Mouse (Mus musculus) midbrain, embryonic 12.5 days (tissue): ENCODE results near the gene Myo16. TPM values are rescaled to one million over a fixed set of nuclear protein-coding genes. Genes with fewer than 3 reads are reported as not detected.

Experiments
- ATAC-seq: fragments of 200-750 bp; cut with Nextera tagmentation; 2 replicates; pipeline ENCODE4 v1.8.0; 2017; ENCODE audit warnings: low read depth, moderate TSS enrichment, moderate library complexity; ENCODE audit not compliant: low FRiP score
- H3K27ac ChIP-seq: fragments of 300-500 bp; sonication (generic); replicated peaks from 2 replicates; pipeline ENCODE4 v1.5.1; 2016; ENCODE audit warnings: mild to moderate bottlenecking
- H3K27me3 ChIP-seq: fragments of 300-500 bp; sonication (generic); 2 replicates; pipeline ENCODE4 v1.6.1; 2016; ENCODE audit warnings: mild to moderate bottlenecking
- H3K36me3 ChIP-seq: fragments of 300-500 bp; sonication (generic); 2 replicates; pipeline ENCODE4 v1.6.1; 2016
- H3K4me1 ChIP-seq: fragments of 300-500 bp; sonication (generic); 2 replicates; pipeline ENCODE4 v1.6.1; 2016
- H3K4me2 ChIP-seq: fragments of 300-500 bp; sonication (generic); replicated peaks from 2 replicates; pipeline ENCODE4 v1.6.1; 2016; ENCODE audit warnings: mild to moderate bottlenecking, moderate library complexity
- H3K4me3 ChIP-seq: fragments of 300-500 bp; sonication (generic); 2 replicates; pipeline ENCODE4 v1.5.1; 2016; ENCODE audit warnings: mild to moderate bottlenecking
- H3K9ac ChIP-seq: fragments of 300-500 bp; sonication (generic); replicated peaks from 2 replicates; pipeline ENCODE4 v1.6.1; 2016; ENCODE audit warnings: mild to moderate bottlenecking, moderate library complexity
- H3K9me3 ChIP-seq: fragments of 300-500 bp; sonication (generic); 2 replicates; pipeline ENCODE4 v1.6.1; 2016; ENCODE audit warnings: mild to moderate bottlenecking
- WGBS: fragments of 180-500 bp; shearing (Covaris S2); methylation state at CpG from one replicate; pipeline ENCODE4 v1.1.7; 2016; 5-methylcytosine and 5-hydroxymethylcytosine counted together
- polyA plus RNA-seq: library from polyadenylated mRNA; unstranded; fragments of >200 nt; fragmentation: Nextera tagmentation; extraction: Ambion mirVana; gene quantifications from 2 replicates; pipeline ENCODE4 v1.2.1, GENCODE M21; 2016

The Myo16 gene
- polyA plus RNA-seq, 1 experiment from 2014 or later = 4.0 TPM

DNA sequence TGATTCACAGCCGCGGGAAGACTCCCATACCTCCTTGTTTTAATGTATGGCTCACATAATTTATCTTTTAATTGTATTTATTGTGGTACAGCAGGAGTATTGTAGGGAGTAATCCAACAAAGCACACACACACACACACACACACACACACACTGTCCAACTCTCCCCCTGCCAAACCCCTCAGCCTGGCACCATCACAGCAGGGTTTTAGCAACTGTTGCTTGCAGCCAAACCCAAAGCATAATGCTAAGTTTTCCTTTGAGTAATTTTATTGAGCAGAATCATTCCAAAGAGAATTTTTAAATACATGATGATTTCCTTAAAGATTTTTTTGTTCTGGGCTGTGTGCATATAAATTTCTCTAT lies 336.7 kb downstream of the Myo16 start:
- Histone ChIP-seq H3K9ac (no peak overlapping the region), H3K9me3 (no peaks in the 10 kb centered on the region), H3K27me3 (no peaks in the 10 kb centered on the region), H3K36me3 (no peaks in the 10 kb centered on the region), H3K4me1 (no peaks in the 10 kb centered on the region), H3K4me2 (no peak overlapping the region), H3K4me3 (no peak overlapping the region), H3K27ac (no peak overlapping the region)
- ATAC-seq = no peak
- 88% methylated on average over 2 of the region's 2 CpGs for WGBS

DNA sequence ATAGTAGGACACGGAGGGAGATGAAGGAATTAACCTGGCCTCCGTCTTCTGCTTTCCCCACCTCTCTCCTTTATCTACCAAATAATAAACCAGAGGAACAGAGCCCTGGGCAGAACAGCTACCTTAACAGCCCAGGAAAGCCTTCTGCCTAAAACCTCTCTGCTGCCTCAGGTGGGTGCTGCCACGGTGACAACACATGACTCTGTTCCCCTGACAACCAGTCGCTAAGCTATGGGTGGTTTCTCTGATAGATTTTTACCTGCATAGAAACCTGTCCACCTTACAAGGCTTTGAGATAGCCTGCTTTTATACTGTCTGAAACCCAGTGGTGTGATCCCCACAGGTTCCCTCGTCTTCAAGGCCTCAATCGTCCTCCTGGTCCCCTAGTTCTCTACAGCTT lies 337.2 kb downstream of the Myo16 start:
- Histone ChIP-seq H3K27me3 (no peaks in the 10 kb centered on the region), H3K4me2 (no peak overlapping the region), H3K4me3 (no peak overlapping the region), H3K4me1 (no peaks in the 10 kb centered on the region), H3K36me3 (no peaks in the 10 kb centered on the region), H3K27ac (no peak overlapping the region), H3K9me3 (no peaks in the 10 kb centered on the region), H3K9ac (no peak overlapping the region)
- no peak for ATAC-seq
- 77% methylated on average over 6 of the region's 6 CpGs for WGBS

- WGBS = 16% methylated on average over 8 of the region's 8 CpGs
- no peak overlapping the region for H3K4me2 ChIP-seq
- no peaks in the 10 kb centered on the region for H3K36me3 ChIP-seq
- H3K4me3 ChIP-seq = no peak overlapping the region
- 0 out of 2 replicates have a peak, but pooled peaks cover 5% of the 10 kb centered on the region for H3K9me3 ChIP-seq
- H3K4me1 ChIP-seq = peaks cover 4% of the 10 kb centered on the region
- no peak for ATAC-seq
- no peak overlapping the region for H3K27ac ChIP-seq
- H3K27me3 ChIP-seq = 0 out of 2 replicates have a peak, but pooled peaks cover 2% of the 10 kb centered on the region
- H3K9ac ChIP-seq = no peak overlapping the region
These were observed 346.1 kb downstream of the Myo16 start for GRCm38 (mm10) chr8:10499846-10500245.

- H3K27ac ChIP-seq = no peak overlapping the region
- WGBS = 79% methylated on average over 6 of the region's 6 CpGs
- peaks cover 4% of the 10 kb centered on the region for H3K4me1 ChIP-seq
- 0 out of 2 replicates have a peak, but pooled peaks cover 5% of the 10 kb centered on the region for H3K9me3 ChIP-seq
- no peak overlapping the region for H3K9ac ChIP-seq
- no peak for ATAC-seq
- 0 out of 2 replicates have a peak, but pooled peaks cover 2% of the 10 kb centered on the region for H3K27me3 ChIP-seq
- H3K36me3 ChIP-seq = no peaks in the 10 kb centered on the region
- H3K4me3 ChIP-seq = no peak overlapping the region
- H3K4me2 ChIP-seq = no peak overlapping the region
These were observed 346.8 kb downstream of the Myo16 start for GRCm38 (mm10) chr8:10500465-10500864.

- H3K27ac ChIP-seq = no peak overlapping the region
- no peak for ATAC-seq
- H3K4me1 ChIP-seq = peaks cover 4% of the 10 kb centered on the region
- no peak overlapping the region for H3K4me3 ChIP-seq
- H3K36me3 ChIP-seq = no peaks in the 10 kb centered on the region
- H3K9ac ChIP-seq = no peak overlapping the region
- no peak overlapping the region for H3K4me2 ChIP-seq
- no peaks in the 10 kb centered on the region for H3K9me3 ChIP-seq
- 0 out of 2 replicates have a peak, but pooled peaks cover 2% of the 10 kb centered on the region for H3K27me3 ChIP-seq
- 93% methylated on average over 3 of the region's 3 CpGs for WGBS
These were observed 348.0 kb downstream of the Myo16 start for GRCm38 (mm10) chr8:10501750-10502149.

DNA sequence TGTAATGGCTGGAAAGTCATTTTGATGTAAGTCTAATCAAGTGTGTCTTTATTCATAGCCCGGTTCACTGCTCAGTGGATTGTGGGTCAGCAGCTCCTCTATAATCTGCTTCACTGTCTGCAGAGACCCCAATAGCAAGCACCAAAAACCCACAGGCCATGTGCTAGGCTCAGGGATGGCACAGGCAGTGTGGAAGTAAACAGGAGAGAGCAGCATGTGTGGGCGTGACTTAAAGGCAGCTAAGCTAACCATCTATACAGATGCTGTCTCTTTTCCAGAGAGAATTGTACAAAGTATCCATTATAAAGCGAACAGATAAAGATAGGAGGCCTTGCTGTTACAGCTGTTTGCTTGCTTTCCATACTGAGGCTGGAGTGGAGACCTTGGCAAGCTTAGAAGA lies 358.4 kb downstream of the Myo16 start:
- Histone ChIP-seq H3K4me2 (no peak overlapping the region), H3K4me3 (no peak overlapping the region), H3K4me1 (no peaks in the 10 kb centered on the region), H3K36me3 (no peaks in the 10 kb centered on the region), H3K27ac (no peak overlapping the region), H3K9me3 (no peaks in the 10 kb centered on the region), H3K27me3 (no peaks in the 10 kb centered on the region), H3K9ac (no peak overlapping the region)
- 80% methylated on average over 3 of the region's 3 CpGs for WGBS
- no peak for ATAC-seq

DNA sequence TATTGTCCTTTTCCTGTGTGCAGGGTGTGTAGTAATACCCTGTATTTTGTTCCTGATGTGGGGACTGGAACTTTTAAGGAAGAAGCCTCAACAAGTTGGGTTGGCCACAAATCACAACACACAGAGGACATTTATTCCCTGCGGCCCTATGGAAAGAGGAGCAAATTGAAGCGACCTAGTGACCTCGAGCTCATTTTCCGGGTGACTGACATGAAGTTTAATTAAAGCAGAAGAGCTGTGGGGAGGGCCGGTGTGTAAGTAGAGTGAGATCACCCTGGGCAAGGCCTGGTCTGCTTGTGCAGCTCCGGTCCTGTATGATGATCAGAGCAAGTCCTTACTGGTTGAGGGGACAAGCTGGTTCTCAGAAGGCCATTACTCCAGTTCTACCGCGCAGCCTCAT lies 363.7 kb downstream of the Myo16 start:
- Histone ChIP-seq H3K9ac (no peak overlapping the region), H3K27ac (no peak overlapping the region), H3K4me1 (no peaks in the 10 kb centered on the region), H3K27me3 (no peaks in the 10 kb centered on the region), H3K4me3 (no peak overlapping the region), H3K9me3 (no peaks in the 10 kb centered on the region), H3K36me3 (no peaks in the 10 kb centered on the region), H3K4me2 (no peak overlapping the region)
- 75% methylated on average over 8 of the region's 8 CpGs for WGBS
- no peak for ATAC-seq

DNA sequence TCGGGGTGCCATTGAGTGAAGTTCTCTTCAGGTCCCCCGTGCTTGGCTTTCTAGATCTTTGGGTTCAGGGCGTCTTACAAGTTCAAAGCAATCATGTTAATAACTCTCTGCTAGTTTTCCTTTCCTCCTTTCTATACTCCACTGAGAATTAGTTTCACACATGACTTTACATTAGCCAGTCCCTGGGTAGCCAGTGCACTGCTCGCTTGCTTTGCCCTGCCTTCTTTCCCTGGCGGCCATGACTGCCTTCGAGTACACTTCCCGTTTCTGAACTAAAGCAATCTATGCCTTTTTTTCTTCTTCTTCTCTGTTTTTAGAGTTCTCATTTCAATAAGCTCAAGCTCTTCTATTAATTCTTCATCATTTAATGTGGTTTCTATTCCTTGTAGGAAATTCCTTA lies 365.6 kb downstream of the Myo16 start:
- no peaks in the 10 kb centered on the region for H3K27me3 ChIP-seq
- H3K36me3 ChIP-seq = no peaks in the 10 kb centered on the region
- H3K9ac ChIP-seq = no peak overlapping the region
- no peaks in the 10 kb centered on the region for H3K4me1 ChIP-seq
- WGBS = 87% methylated on average over 7 of the region's 7 CpGs
- H3K9me3 ChIP-seq = no peaks in the 10 kb centered on the region
- no peak overlapping the region for H3K4me2 ChIP-seq
- no peak for ATAC-seq
- H3K4me3 ChIP-seq = no peak overlapping the region
- H3K27ac ChIP-seq = no peak overlapping the region

- Histone ChIP-seq H3K9ac (no peak overlapping the region), H3K4me1 (peaks cover 5% of the 10 kb centered on the region; the same call in 1 of the 2 replicates), H3K9me3 (no peaks in the 10 kb centered on the region), H3K4me3 (no peak overlapping the region), H3K4me2 (no peak overlapping the region), H3K36me3 (no peaks in the 10 kb centered on the region), H3K27me3 (no peaks in the 10 kb centered on the region), H3K27ac (no peak overlapping the region)
- no peak for ATAC-seq
- WGBS = 78% methylated on average over 4 of the region's 4 CpGs
These were observed 367.8 kb downstream of the Myo16 start for GRCm38 (mm10) chr8:10521463-10521862.

- H3K9ac ChIP-seq = no peak overlapping the region
- no peaks in the 10 kb centered on the region for H3K27me3 ChIP-seq
- no peak overlapping the region for H3K4me2 ChIP-seq
- no peaks in the 10 kb centered on the region for H3K9me3 ChIP-seq
- H3K4me1 ChIP-seq = peaks cover 9% of the 10 kb centered on the region; the same call in 1 of the 2 replicates
- no peak for ATAC-seq
- H3K36me3 ChIP-seq = no peaks in the 10 kb centered on the region
- no peak overlapping the region for H3K4me3 ChIP-seq
- 72% methylated on average over 4 of the region's 4 CpGs for WGBS
- no peak overlapping the region for H3K27ac ChIP-seq
These were observed 372.0 kb downstream of the Myo16 start for GRCm38 (mm10) chr8:10525686-10526085.

DNA sequence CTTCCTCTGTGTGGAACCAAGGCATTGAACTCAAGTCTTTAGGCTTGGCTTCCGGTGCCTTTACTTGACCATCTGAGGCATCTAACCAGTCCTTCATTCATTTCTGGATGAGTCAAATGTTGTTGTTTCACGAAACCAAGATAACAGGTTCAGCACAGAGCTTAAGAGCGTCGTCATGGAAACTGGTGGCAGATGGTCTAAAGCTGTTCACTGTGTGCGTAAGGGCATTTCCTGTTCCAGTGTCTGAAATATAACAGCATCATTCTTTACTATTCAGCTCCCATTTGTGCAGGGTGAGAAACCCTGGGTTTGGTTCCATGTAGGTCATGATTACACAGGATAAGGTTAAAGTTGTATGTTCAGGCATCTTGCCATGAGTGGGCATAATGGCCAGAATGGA lies 372.9 kb downstream of the Myo16 start:
- ATAC-seq = no peak
- Histone ChIP-seq H3K9me3 (no peaks in the 10 kb centered on the region), H3K36me3 (no peaks in the 10 kb centered on the region), H3K9ac (no peak overlapping the region), H3K4me3 (no peak overlapping the region), H3K27ac (no peak overlapping the region), H3K4me1 (peaks cover 9% of the 10 kb centered on the region; the same call in 1 of the 2 replicates), H3K4me2 (no peak overlapping the region), H3K27me3 (no peaks in the 10 kb centered on the region)
- 72% methylated on average over 5 of the region's 5 CpGs for WGBS

GRCm38 (mm10) chr8:10534619-10535286 lies 381.0 kb downstream of the Myo16 start:
- H3K4me1 ChIP-seq = peaks cover 9% of the 10 kb centered on the region
- no peaks in the 10 kb centered on the region for H3K36me3 ChIP-seq
- ATAC-seq = 0 out of 2 replicates have a peak, but pooled peaks have one; percentile 4
- H3K4me3 ChIP-seq = no peak overlapping the region
- 38% methylated on average over 16 of the region's 16 CpGs for WGBS
- no peak overlapping the region for H3K9ac ChIP-seq
- H3K27me3 ChIP-seq = peaks cover 4% of the 10 kb centered on the region; the same call in 1 of the 2 replicates
- no peak overlapping the region for H3K4me2 ChIP-seq
- no peaks in the 10 kb centered on the region for H3K9me3 ChIP-seq
- no peak overlapping the region for H3K27ac ChIP-seq

- Histone ChIP-seq H3K9me3 (no peaks in the 10 kb centered on the region), H3K36me3 (no peaks in the 10 kb centered on the region), H3K9ac (no peak overlapping the region), H3K27ac (no peak overlapping the region), H3K4me2 (no peak overlapping the region), H3K27me3 (peaks cover under 1% of the 10 kb centered on the region; the same call in 1 of the 2 replicates), H3K4me3 (no peak overlapping the region), H3K4me1 (peaks cover 9% of the 10 kb centered on the region)
- no peak for ATAC-seq
- 68% methylated on average over 6 of the region's 6 CpGs for WGBS
These were observed 384.6 kb downstream of the Myo16 start for GRCm38 (mm10) chr8:10538319-10538718.
